Mouse (Mus musculus): ENCODE results near the gene Slc26a10.

- TF ChIP-seq POLR2A (IDR thresholded peaks at IDR 0.05; ENCODE audit: low read depth, low read length) (no peak), CTCF (IDR thresholded peaks at IDR 0.05; ENCODE audit: extremely low read depth, insufficient read depth, insufficient read length, insufficient replicate concordance) (no peak)
These were observed 11.0 kb upstream of the Slc26a10 start for GRCm38 (mm10) chr10:127191191-127192056.
